Mouse (Mus musculus): ENCODE data around the gene Gp1ba.

Gp1ba gene

DNA sequence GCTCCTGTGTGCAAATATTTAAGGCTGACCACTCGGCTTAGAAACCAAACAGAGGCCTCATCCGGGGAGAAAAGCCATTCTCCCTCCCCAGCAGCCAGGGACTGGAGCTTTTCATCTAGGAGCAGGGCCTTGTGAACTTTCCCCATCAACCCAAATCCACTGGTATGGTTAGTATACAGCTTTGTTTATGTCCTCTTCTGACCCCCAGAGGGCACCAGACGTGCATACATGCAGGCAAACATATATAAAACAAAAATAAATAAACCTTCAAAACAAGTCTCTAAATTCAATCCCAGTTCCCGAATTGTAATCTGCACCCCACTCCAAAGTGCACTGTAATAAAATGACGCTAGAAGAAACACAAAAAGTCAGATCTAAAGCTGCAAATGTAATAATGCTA lies 9.4 kb upstream of the Gp1ba start:
- DNase-seq (ENCODE audit: low spot score), result peak; percentile 47

- no peak for DNase-seq (ENCODE audit: low spot score)
Measured at GRCm38 (mm10) chr11:70630129-70630528, 8.8 kb upstream of the Gp1ba start.

DNA sequence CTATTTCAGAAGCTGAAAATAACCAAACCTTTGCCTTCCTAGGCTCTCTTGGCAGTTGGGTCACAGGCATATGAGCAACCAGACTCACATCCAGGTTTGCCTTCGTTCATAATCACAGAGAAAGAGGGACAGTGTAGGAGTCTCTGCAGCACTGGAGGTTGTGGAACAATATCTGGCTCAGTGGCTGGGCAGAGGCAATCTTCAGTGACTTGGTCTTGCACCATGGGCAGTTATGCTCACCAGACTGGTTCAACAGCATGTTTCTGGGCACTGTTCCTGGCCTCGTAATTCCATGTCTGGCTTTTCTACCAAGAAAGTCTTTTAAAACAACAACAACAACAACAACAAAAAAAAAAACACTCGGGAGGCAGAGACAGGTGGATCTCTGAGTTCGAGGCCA lies 3.3 kb upstream of the Gp1ba start:
- DNase-seq (ENCODE audit: low spot score), result no peak

DNA sequence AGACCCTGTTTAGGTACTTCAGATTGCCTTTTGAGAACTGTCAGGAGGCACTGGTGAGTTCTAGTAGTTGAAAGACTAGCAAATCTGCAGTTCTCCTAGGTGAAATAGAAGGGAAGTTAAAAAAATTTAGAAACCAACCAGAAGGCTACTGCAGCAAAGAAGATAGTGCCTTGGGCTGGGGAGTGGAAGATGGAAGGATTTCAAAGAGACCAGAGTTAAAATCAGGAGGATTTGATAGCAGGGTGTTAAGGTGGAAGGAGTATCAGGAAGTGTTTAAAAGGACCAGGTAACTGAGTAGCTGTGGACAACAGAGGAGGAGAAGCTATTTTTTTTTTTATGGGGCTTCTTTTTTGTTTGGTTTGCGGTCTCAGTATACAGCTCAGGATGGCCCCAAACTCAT lies 1.2 kb upstream of the Gp1ba start:
- DNase-seq (ENCODE audit: low spot score), result no peak

- no peak for DNase-seq (ENCODE audit: low spot score)
Measured at GRCm38 (mm10) chr11:70638293-70638692, 629 bp upstream of the Gp1ba start.

DNA sequence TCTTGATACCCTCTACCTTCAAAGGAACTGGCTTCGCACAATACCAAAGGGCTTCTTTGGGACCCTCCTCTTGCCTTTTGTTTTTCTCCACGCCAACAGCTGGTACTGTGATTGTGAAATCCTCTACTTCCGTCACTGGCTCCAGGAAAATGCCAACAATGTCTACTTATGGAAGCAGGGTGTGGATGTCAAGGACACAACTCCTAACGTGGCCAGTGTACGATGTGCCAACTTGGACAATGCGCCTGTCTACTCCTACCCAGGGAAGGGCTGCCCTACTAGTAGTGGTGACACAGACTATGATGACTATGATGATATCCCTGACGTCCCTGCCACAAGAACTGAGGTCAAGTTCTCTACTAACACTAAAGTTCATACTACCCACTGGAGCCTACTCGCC lies 1.1 kb downstream of the Gp1ba start:
- no peak for DNase-seq (ENCODE audit: low spot score)

DNA sequence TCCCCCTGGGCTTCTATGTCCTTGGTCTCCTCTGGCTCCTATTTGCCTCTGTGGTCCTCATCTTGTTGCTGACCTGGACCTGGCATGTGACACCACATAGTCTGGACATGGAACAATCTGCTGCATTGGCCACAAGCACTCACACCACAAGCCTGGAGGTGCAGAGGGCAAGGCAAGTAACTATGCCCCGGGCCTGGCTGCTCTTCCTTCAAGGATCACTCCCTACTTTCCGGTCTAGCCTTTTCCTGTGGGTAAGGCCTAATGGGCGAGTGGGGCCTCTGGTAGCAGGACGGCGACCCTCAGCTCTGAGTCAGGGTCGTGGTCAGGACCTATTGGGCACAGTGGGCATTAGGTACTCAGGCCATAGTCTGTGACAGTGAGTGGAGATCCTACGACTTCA lies 2.3 kb downstream of the Gp1ba start:
- no peak for DNase-seq (ENCODE audit: low spot score)

DNA sequence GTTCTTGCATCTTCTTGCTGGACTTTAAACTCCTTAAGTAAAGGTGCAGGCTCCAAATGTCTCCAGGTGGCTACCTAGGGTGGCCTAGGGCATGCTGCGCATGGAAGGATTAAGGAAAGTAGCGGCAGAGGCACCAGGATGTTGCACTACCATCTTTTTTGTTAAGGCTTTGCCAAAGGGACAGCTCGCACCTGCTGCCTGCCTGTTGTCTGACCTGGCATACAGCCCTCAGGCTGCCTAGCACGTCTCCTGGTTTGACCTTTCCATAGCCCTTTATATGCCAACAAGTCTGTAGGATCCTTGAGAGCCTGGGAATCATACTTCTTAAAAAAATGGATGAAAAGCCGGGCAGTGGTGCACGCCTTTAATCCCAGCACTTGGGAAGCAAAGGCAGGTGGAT lies 4.1 kb downstream of the Gp1ba start:
- DNase-seq (ENCODE audit: low spot score), result no peak

DNA sequence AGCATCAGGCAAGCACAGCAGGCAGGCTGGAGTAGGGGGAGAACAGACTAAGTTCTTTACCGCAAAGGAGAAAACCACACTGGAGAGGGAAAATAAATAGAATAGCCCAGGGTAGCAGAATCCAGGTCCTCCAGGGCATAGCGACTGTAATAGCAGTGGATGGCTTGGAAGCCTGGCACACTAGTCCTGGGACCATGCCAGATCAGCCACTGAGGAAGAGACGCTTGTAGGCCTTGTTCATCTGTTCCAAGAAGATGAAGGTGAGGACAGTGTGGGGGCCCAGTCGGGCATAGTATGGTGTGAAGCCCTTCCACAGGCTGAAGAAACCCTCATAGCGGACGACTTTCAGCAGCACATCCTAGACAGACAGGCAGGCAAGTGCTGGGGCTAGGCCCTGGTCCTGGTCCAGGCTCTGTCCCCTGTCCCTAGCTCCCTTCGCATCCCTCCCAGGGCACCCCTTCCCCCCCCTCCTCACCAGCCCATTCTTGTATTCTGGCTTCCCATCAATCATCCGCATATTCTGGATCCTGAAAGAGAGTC lies 5.7 kb downstream of the Gp1ba start:
- DNase-seq (ENCODE audit: low spot score), result no peak

GRCm38 (mm10) chr11:70645461-70646258 lies 6.7 kb downstream of the Gp1ba start:
- DNase-seq (ENCODE audit: low spot score), result no peak

- DNase-seq (ENCODE audit: low spot score), result no peak
Measured at GRCm38 (mm10) chr11:70646259-70646555, 7.3 kb downstream of the Gp1ba start.

DNA sequence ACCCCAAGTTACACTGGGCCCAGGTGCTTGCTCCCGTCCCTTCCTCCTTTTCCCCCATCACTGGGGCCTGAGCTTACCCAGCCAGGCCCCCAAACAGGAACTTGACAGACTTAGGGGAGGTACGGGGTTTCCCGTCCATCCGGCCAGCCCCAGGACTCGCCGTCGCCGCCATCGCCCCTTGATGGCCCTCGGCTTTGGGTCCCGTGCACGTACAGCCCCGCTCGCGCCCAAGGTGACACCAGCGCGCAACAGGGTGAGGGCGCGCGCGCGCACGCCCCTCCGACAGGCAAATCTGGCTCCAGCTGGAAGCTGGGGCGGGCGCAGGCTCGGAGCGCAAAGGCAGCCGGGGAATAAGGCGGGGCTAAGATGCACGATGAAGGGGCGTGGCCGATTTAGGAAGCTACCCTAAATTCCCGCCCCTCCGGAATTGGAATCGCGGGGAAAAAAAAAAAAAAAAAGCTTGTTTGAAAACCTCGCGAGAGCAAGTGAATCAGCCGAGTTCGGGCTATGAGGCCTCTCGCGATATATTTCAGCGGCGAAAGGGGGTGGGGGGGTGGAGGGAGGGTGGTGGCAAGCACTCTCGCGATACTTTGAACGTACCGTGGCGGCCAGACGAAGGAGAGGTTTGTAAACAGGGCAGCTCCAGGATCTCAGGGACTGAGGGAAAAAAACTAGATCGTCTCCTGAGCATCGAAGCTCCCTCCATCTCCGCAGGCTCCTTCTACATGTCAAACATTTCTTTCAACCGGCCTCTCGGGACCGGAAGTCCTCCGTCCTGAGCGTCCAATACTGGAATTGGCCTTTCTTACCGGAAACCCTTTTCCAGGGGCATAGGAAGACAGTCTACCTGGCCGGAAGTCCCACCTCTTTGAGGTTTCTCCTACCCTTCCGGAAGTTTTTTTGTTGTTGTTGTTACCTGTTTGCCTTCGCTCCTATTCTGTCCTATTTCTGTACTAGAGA lies 8.0 kb downstream of the Gp1ba start, which contains the start of the genes Rnf167 and Slc25a11:
Gene Rnf167, plus strand, starts transcription at position 545 of the 960 bp plus-strand sequence.
Gene Slc25a11, minus strand, starts transcription at position 789 of the 960 bp plus-strand sequence.
- DNase-seq (ENCODE audit: low spot score), result peak; percentile 100

GRCm38 (mm10) chr11:70647716-70648420 lies 8.9 kb downstream of the Gp1ba start:
- DNase-seq (ENCODE audit: low spot score), result no peak

DNA sequence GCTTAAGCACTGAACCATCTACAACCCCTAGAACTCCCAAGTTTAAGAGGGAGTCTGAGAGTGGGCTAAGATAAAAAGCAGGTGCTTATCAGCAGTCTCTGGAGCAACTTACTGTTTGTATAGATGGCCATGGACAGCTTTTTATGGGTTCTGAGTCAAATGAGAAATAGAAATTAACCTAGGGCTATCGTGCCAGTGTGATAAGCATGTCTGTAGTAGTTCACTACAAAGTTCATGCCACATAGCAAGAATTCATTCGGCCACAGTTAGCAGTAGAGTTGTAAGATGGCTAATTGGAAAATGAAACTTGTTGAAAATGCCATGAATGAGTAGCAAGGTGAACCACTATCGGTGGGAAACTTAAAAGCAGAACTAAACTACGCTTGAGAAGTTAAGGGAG lies 9.6 kb downstream of the Gp1ba start:
- no peak for DNase-seq (ENCODE audit: low spot score)

GRCm38 (mm10) chr11:70649185-70649734 lies 10.3 kb downstream of the Gp1ba start:
- DNase-seq (ENCODE audit: low spot score), result no peak

DNA sequence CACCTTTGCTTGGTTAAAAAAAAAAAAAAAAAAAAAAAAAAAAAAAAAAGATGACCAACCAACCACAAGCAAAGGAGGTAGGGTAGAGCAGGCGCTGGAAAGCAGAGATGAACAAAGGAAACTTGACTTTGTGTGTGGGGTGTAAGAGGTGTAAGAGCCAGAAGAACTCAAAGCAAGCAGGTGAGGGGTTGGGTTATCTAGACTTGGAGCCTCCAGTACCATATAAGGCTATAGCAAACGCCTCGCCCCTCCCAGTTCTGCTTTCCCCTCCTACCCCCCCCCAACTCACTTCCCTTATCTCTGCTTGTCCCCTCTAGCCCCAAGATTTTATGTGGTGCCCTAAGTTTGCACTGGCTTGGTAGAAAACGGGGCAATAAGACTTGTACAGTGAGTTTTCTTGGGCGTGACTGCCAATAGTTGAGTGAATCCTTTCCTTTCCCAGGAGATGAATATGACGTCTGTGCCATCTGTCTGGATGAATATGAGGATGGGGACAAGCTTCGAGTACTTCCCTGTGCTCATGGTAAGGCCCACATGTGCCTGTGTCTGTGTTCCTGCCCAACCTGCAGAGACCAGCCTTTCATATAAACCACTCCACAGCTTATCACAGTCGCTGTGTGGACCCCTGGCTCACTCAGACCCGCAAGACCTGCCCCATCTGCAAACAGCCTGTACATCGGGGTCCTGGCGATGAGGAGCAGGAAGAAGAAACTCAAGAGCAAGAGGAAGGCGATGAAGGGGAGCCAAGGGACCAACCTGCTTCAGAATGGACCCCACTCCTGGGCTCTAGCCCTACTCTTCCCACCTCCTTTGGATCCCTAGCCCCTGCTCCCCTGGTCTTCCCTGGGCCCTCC lies 11.6 kb downstream of the Gp1ba start:
- DNase-seq (ENCODE audit: low spot score), result no peak

DNA sequence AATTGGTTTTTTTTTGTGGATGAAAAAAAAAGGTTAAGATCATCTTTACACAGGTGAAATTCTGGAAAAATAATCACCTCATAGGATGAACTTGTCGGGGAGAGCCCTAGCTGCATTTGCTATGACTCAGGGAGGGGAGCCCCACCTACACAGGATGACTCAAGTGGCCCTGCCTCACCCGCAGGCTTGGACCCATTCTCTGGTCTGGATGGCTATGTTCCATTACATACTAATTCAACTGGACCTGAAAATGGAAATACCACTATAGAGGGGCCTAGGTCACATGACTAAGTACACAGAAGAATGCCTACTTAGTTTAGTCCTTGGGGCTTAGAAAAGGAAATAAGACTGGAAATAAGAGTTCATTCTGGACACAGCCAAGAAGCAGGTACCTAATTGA lies 12.5 kb downstream of the Gp1ba start:
- DNase-seq (ENCODE audit: low spot score), result no peak

DNA sequence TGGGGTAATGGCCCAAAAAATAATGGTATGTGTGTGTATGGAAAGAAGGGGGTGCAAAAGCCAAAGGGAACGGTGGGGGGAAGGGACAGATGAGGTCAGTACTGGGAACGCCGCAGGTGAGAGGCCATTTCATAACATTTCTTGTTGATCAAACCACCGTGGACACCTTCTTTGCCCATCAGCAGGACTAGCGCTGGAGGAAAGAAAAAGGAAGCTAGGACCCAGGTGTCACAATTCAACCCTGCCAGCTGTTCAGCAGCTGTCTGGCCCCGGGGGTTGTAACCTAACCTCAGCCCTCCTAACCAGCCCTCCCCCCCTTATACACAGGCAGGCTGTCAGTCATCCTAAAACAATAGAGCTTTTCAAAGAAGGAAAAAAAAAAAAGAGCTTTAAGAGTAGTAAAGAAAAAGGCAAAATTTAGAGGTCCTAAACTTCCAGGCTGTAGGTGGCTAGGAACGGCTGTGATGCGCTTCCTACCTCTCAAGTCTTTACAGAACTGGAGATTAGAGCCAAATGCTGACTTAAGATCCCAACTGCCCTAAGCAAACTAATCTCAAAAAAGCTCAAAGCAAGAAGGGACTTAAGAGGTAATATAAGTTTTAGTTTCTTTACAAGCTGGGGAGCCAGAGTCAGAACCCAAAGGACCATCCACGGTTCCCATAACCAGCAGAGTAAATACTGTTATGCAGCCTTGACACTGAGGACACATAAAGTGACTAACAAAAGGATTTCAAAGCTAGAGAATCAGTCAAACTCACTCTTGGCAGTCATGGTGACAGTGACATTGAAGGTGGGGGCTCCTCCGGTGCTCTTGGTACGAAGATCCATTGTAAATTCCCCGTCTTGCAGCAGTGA lies 13.3 kb downstream of the Gp1ba start:
- DNase-seq (ENCODE audit: low spot score), result no peak

DNA sequence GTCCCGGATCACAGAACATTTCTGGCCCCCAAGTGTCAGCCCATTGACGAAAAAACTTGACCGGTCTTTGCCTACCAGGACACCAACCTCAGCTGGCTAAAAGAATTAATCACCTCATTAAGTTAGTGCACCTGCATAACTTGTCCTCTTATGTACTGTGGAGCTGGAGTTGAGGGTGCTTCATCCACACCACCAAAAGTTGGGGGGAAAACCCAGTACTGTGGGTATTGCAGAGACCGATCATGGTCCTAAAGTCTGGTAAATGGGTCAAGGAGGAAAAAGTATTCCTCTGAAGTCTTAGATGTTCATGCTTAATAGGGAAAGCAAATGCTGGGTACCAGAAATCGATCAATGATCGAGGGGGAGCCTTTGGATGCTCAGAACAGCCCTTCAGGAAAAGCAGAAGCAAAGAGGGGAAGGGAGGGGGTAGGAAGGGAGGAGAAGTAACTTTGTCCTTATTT lies 14.0 kb downstream of the Gp1ba start:
- no peak for DNase-seq (ENCODE audit: low spot score)
